Mouse (Mus musculus): Measurements from ENCODE around the gene F2rl3.

The F2rl3 gene

GRCm38 (mm10) chr8:72761322-72762051, at the start of gene F2rl3:
Gene F2rl3 (plus strand): TSS chr8:72761880.
- DNase-seq, result peak; percentile 25 to 46

DNA sequence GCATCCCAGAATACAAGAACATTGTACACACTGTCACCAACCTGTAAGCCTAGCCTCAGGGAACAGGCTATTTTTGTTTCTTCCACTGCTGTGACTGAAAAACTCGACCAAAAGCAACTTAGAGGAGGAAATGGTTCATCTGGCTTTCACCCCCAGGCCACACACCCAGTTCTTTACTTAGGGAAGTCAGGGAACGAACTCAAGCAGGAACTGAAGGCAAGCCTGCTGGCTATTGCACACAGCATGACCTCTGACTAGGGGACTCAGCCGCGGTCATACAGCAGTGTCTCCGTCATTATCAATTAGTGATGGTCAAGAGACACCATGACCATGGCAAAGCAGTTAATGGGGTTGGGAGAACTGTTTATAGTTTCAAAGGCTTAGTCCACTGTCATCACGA, 49.1 kb upstream of the F2rl3 start:
- DNase-seq, result no peak

- DNase-seq, result no peak
Measured at GRCm38 (mm10) chr8:72716594-72716993, 45.1 kb upstream of the F2rl3 start.

DNA sequence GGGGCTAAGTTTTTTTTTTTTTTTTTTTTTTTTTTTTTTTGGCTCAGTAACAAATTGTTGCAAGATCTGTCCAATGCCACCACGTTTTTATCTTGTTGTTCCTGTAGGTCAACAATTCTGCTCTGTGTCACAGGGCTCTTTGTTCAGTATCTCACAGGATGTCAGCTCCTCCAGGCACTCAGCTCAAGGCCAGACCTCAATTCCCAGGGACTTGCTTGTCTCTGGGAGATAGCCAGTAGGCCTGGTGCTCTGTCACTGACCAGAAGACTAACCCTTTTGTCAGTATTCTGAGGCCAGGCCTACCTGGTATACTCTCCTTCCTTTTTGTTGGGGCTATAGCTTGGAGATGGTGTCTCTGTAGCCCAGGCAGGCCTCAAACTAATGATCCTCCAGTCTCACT, 41.1 kb upstream of the F2rl3 start:
- no peak for DNase-seq

DNA sequence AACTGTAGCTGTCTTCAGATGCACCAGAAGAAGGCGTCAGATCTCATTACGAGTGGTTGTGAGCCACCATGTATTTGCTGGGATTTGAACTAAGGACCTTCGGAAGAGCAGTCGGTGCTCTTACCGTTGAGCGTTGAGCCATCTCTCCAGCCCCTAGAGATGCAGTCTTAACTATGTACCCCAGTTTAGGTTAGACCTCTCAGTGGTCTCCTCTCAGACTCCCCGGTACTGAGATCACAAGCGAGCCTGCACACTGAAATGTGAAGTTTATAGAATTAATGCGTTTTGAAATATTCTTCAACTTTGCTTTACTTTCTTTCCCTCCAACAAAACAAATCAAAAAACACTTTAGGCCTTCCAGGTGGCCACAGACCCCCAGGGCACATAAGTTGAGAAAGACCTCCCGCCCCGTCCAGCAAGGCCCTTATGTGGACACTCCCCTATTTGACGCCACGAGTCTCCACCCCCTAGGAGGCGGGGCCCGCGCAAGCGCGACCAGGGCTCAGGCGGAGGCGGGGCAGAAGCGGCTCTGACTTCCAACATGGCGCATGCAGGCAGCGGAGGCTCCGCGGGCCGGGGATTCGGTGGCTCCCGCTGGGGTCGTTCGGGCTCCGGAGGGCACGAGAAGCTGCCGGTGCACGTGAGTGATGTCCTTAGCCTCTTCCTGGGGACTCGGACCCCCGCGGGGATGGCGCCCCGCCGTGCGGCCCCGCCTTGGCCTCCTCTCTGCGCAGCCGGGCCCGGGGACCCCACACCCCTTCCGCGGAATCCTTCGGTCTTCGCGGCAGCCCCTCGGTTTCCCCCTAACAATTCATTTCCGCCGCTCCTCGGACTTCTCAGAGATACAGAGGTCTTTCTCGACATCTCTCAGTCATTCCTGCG, 38.7 kb upstream of the F2rl3 start, which contains the start of gene Sin3b:
Gene Sin3b (plus strand): TSS at position 517 of the 882 bp plus-strand sequence.
- DNase-seq, result peak; percentile 98

DNA sequence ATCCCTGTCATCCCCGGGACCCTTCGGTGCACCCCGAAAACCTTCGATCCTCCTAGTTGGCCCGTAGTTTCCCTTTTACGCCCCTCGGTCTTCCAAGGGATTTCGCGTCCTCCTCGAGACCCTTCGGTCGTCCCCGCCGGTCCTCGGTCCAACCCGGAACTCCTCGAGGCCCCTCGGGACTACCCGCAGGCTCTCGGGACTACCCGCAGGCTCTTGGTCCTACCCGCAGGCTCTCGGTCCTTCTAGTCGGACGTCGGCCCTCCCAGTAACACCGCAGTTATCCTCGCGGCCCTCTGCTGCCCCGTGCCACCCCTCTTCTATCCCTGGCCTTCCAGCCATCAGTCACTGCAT, 38.1 kb upstream of the F2rl3 start:
- DNase-seq, result peak; percentile 55 to 65

DNA sequence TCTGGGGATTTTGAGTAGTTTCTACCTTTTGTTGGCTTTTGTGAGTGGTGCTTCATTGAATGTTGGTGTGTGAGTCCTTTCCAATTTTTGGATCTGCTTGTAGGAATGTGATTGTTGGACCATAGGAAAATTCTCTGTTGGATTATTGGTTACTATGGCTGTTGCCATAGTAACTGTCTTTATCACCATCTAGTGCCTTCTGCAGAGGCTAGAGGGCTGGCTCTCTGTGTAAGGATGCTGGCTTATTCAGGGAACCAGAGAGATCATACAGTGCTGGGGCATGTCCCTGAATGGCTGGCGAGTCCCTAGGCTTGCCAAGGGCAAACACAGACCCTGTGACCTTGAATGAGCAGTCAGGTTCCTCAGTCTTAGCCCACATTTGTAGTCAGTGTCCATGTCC, 33.0 kb upstream of the F2rl3 start:
- no peak for DNase-seq

DNA sequence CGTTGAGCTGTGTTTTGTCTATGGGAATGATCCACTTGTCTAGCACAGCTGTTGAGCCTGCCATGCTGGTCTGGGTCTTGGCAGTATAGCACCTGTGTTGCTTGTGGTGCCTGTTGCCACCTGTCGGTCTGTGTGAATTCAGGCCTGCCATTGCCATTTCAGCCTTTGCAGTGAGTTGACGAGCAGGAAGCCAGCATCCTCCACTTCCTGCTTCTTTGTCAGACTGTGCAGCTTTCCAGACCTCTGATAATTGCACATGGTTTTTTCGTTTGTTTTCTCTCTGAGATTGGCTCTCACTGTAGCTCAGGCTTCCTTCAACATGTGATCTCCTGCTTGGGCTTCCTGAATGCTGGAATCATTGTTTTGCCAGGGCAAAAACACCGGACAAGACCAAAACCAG, 26.7 kb upstream of the F2rl3 start:
- no peak for DNase-seq

DNA sequence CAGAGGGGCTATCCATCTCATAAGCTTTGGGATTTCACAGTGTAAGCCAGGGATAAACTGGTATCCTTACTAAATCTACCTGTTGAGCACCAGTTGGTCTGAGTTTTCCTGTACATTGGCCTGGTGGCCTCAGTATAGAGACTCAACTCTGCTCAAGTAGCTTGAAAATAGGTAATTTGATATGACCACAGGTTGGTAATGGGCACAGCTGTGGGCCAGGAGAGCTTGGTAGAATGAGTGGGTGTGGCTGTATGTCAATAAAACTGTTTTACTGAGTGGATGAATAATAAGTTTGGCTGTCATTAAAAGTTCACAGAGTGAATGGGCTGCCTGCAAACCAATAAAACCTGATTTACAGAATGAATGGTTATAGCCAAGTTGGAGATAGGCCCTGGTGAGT, 24.8 kb upstream of the F2rl3 start:
- no peak for DNase-seq

DNA sequence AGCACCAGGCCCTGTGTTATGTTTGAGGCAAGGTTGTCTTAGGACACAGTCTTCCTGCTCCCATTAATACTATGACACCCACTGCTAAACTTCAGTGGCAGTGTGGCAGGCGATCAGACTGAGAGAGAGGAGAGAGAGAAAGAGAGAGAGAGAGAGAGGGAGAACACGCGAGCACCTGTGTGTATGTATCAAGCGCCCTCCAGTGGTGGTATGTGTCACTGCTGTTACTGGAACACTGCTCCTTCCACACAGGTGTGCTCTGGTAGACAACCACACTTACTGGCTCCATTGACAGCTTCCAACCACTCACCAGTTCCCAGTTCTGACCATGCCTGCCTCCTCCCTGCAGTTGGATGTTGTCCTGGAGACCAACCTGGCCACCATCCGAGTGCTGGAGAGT, 15.6 kb upstream of the F2rl3 start:
- peak; percentile 64 to 72 for DNase-seq

- DNase-seq, result no peak
Measured at GRCm38 (mm10) chr8:72749846-72750245, 11.8 kb upstream of the F2rl3 start.

DNA sequence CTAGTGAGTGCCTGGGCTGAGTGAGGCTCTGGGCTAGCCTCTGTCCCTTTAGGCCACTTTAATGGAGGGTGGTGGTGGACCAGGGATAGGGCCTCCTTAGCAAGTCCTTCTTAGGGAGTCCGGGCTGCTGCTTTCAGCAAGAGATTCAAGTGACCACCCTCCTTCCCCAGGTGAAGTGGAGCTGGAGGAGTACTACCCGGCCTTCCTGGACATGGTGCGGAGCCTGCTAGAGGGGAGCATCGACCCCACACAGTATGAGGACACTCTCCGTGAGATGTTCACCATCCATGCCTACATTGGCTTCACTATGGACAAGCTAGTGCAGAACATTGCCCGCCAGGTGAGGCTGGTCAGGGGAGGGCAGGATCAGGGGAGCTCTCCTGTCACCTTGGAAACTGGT, 11.4 kb upstream of the F2rl3 start:
- DNase-seq, result no peak

DNA sequence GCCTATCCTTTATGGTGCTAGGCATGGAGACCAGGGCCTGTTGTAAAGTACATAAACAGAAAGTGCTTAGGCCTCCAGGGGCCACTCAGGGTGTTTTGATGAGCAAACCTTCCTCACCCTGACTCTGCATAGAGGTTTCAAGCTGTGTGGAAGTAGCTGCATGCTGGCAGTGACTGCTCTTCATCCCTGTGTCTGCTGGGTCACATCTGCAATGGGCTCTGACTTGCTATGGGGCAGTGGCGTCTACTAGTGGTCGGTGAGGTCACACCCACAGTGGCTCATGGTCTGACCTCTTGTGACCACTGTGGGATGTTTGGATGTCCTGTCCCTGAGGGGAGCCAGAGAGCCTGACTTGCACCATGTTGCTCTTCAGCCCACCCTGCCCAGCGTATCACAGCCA, 10.6 kb upstream of the F2rl3 start:
- DNase-seq, result no peak

- peak in 1 of 2 experiments; percentile 3 for DNase-seq
Measured at GRCm38 (mm10) chr8:72752289-72752688, 9.4 kb upstream of the F2rl3 start.

DNA sequence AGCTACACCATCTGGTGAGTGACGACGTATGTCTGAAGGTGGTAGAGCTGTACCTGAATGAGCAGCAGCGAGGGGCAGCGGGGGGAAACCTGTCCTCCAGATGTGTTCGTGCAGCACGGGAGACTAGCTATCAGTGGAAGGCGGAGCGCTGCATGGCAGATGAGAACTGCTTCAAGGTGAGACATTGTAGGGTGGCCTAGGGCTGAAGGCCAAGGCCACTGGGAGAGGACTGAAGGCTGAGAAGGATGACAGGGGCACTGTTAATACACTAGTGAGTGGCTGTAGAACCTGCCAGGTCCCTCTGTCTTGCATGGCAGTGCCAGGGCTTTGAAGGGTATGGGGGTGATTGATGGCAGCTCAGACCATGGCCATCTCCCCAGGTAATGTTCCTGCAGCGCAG, 8.5 kb upstream of the F2rl3 start:
- peak in 1 of 2 experiments; percentile 1 for DNase-seq

DNA sequence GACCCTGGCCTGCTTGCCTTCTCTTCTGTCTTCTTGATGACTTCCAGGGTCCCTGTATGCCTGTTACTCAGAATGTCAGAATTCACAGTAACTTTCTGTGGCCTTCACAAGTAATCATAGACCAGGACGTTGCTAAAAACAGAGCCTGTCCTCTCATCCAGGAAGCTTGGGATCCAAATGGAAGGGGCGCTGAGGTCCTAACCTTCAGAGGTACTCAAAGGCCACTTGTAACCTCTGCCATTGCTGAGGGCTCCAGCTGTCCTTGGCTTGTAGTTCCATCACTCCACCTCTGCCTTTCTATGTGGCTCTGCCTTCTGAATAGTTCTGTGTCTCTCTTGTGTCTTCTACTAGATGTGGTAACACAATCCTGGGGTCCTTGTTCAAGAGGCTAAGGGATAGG, 7.9 kb upstream of the F2rl3 start:
- DNase-seq, result no peak

GRCm38 (mm10) chr8:72756031-72756430, 5.6 kb upstream of the F2rl3 start:
- DNase-seq, result peak in 1 of 2 experiments; percentile 0

DNA sequence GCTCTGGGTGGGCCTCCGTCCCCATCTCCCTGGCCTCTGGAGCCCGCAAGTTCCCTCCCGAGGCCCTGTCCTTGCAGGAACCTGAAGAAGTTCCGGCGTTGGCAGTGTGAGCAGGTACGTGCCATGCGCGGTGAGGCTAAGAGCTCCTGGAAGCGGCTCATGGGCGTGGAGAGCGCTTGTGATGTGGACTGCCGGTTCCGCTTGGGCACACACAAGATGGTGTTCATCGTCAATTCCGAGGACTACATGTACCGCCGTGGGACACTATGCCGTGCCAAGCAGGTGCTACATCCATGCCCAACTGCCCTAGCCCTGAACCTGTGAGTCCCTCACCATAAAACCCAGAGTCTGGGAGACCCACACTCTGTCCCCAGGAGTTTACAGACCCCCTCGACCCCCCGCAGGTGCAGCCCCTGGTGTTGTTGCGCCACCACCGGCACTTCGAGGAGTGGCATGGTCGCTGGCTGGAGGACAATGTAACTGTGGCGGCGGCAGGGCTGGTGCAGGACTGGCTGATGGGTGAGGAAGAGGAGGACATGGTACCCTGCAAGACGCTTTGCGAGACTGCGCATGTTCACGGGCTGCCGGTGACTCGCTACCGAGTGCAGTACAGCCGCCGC, 4.8 kb upstream of the F2rl3 start:
- DNase-seq, result peak in 1 of 2 experiments; percentile 2

DNA sequence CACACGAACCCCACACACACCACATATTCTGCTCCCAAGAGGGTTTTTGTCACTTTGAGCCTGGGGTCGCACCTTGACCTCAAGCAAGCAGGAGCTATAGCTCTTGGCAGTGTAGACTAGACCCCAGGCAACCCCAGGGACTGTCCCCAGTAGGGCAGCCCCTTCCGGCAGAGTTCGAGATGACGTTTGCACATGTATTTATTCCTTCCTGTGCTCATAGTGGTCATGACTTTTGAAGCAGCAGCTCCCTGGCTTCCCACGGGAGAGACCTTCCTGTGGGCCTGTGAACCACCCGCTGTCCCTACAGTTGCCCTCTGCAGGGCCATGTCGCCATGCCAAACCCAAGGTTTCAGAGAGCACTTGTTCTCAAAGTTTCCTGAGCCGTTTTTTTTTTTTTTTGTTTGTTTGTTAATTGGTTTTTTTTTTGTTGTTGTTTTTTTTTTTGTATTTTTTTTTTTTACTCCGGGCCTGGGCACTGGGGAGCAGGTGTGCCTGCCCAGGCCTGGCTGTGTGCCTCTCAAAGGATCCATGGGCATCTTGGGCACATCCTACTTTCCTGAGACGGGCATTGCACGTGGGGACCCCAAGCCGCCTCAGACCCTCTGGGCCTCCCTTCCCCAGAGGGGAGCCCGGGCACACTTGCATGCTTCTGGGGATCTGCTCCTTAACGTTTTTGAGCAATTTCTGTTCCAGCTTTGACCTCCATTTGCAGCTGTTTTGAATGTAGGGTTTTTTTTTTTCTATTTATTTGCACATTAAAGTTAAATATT, 4.1 kb upstream of the F2rl3 start:
- DNase-seq, result peak in 1 of 2 experiments; percentile 9

- peak in 1 of 2 experiments; percentile 6 for DNase-seq
Measured at GRCm38 (mm10) chr8:72758310-72758709, 3.4 kb upstream of the F2rl3 start.

DNA sequence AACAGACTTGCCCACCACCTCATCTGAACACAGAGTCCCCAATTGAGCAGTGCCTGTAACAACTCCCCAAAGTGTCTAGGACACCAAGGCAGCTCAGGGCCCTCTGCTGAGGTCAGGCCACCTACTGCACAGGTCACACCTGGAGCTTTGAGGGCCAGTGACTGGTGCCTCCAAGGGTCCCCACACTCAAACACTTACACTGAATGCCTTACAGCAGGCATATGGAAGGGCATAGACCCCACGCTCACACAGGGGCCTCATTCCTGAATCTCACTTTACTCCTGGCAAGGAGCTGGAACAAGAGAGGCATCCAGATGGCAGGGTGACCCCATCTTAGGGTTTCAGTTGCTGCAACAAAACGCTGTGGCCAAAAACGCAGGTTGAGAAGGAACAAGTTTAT, 1.5 kb upstream of the F2rl3 start:
- peak in 1 of 2 experiments; percentile 1 for DNase-seq

GRCm38 (mm10) chr8:72762306-72762705, 626 bp downstream of the F2rl3 start:
- DNase-seq, result no peak

DNA sequence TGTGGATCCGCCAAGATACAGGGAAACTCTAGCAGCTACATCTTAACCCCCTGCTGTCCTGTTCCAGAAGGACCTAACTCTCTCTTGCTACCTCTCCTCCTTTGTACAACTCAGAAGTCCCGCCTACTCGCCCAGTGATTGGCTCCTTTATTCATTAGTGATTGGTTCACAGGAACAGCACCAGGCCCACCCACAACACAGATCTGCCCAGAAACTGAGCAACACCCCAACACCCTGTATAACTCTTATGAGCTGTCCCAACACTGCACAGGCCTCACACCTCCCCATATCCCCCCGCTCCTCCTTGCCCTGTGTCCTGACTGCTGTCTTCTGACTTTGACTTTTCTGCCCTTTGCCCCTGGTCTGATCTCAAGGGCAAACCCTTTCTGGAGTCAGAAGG, 4.0 kb downstream of the F2rl3 start:
- DNase-seq, result no peak

Data from kidney, postnatal 4 days (tissue).